Mouse (Mus musculus) ovary, adult 18-20 months (tissue): ENCODE results near the gene Atp5k.

Experiments used
- DNase-seq: peaks from one replicate; pipeline ENCODE4 v3.0.0; 2022; ENCODE audit warnings: low spot score, mixed read lengths

Gene Atp5k

GRCm38 (mm10) chr5:108427186-108427585 lies 7.1 kb downstream of the Atp5k start:
- DNase-seq, result no peak

DNA sequence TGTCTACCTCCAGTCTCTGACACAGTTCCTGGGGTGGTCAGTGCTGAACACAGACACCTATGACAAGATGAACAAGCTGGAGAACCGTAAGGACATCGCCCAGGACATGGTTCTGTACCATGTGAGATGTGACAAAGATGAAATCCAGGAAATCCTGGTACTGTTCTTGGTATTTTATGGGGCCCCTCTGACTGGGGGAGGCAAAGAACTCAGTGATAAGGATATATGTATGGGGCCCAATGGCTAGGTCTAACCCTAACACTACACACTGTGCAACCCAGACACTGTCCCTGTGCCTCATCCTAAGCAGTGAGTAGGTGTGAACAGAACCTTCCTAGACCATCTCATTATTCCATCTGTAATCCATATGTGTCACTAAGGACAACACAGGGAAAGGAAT lies 10.8 kb downstream of the Atp5k start:
- DNase-seq, result no peak

DNA sequence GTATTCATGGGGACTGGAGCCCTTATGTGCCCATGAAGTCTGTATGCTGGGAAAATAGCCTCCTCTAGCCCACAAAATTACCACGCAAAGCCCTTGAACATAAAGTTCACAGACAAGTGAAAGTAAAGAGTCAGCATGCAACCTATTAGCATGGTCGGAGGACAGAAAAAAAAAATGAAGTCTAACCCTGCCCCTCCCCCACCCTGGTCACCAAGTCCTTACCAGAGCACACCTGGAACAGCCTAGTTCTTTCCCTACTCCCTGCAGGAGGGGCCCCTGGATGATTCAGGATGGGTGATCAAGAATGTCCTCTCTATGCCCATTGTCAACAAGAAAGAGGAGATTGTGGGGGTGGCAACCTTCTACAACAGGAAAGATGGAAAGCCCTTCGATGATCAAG lies 11.5 kb downstream of the Atp5k start:
- DNase-seq, result no peak

DNA sequence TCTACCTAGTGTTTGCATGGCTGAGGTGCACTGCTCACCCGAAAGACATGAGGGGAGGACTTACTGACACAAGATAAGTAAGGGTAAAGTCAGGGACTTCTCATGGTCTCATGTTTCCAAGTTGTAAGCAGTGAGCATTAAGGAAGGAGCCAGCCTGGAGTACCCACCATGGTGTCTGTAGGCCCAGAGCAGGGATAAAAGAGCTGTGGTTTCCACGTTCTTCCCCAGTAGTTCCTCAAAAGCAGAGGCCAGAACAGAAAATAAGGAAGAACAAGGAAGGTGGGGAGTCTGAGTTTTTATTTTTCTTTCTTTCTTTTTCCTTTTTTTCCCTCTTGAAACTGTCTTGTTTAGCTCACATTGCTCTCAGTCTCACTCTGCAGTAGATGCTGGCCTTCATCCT lies 19.5 kb downstream of the Atp5k start:
- DNase-seq, result no peak

DNA sequence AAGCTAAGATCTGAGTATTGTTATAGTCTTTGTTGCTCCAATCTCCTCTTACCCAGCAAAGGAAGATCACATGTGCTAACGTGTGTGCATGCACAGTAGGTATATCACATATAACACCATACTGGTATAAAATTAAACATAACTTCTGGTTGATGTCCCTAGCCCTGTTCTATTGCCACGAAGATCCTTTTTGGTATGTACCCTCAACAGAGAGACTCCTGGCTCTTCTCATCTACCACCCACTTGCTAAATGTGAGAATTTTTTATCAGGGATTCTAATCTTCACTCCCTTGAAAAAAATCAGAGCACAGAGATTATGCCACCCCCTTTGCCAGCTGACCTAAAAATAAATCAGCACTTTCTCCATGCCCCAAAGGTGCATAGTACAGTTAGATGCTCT lies 27.3 kb downstream of the Atp5k start:
- no peak for DNase-seq

- no peak for DNase-seq
Measured at GRCm38 (mm10) chr5:108405460-108405859, 28.8 kb downstream of the Atp5k start.

GRCm38 (mm10) chr5:108403453-108403852 lies 30.8 kb downstream of the Atp5k start:
- DNase-seq, result no peak

DNA sequence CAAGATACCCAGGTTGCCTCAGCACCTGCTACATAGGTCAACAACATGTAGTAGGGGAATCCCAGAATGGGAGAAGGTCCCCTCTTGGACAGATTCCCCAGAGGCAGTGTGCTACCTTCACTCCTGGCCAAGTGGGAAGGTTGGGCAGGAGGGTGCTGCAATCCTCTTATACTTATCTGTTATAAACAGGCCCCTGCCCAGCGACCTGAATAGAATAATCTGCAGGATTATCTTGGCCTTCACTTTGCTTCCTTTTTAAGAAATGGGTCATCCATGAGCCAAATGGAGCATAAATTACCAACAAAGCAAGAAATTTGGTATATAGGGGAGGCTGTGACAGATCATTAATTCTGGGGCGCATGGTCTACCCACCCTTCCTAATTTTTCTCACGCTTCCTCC lies 44.5 kb downstream of the Atp5k start:
- DNase-seq, result no peak

DNA sequence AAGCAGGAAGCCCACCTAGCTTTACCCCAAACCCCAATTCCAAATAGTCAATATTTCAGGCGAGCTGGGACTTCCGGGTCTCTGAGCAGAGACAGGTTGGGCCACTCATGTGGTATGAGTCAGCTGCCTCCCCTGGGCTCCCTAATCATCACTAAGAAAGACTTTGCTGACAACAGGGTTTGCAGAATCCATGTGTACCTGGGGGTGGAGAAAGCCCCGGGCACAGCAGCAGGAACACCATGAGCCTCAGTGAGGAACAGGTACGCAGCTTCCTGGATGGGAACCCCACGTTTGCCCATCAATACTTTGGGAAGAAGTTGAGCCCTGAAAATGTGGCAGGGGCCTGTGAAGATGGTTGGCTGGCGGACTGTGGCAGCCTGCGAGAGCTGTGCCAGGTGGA lies 46.0 kb downstream of the Atp5k start, which contains the start of gene Pde6b:
Gene Pde6b (plus strand): TSS at position 191 of the 400 bp plus-strand sequence.
- DNase-seq, result no peak

DNA sequence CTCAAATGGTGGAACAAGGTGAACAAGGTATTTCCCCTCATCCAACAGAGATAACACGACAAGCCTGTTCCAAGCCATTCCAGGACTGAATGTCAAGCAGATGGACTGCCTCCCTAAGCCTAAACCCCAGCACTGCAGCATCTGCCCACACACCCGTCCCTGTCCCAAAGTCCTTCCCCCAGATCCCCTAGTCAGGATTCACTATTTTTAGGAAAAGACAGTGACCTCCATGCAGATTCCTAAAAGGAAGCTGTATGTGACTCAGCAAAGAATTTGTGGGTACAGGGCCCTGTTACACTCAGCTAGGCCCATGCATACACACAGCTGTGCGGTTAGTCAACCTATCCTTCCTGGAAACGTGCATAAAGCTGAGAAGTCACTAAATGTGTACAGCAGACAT lies 47.8 kb downstream of the Atp5k start:
- DNase-seq, result no peak

GRCm38 (mm10) chr5:108385632-108386031 lies 48.6 kb downstream of the Atp5k start:
- no peak for DNase-seq
